Mouse (Mus musculus) liver, embryonic 16.5 days (tissue): ENCODE measurements around the gene Adgrv1. TPM values are rescaled to one million over a fixed set of nuclear protein-coding genes. Genes with fewer than 3 reads are reported as not detected.
"Not testable (repeated sequence)": the region's sequence is repeated elsewhere in the genome, so short reads cannot be mapped to it uniquely, and the experiment has no call there.

ENCODE experiments used
- ATAC-seq: fragments of 200-750 bp; cut with Nextera tagmentation; 2 replicates; pipeline ENCODE4 v1.8.0; 2017; ENCODE audit warnings: low read depth, mild to moderate bottlenecking, moderate number of reproducible peaks, moderate library complexity
- H3K27ac ChIP-seq: fragments of 300-500 bp; sonication (generic); 2 replicates; pipeline ENCODE4 v1.5.1; 2014; ENCODE audit warnings: mild to moderate bottlenecking, low read length
- H3K27me3 ChIP-seq: fragments of 300-500 bp; sonication (generic); 2 replicates; pipeline ENCODE4 v1.6.1; 2014; ENCODE audit warnings: low read depth, low read length, mixed read lengths; ENCODE audit not compliant: control insufficient read depth, insufficient read depth
- H3K36me3 ChIP-seq: fragments of 300-500 bp; sonication (generic); 2 replicates; pipeline ENCODE4 v1.6.1; 2014; ENCODE audit warnings: mild to moderate bottlenecking; ENCODE audit not compliant: control insufficient read depth, insufficient read depth
- H3K4me1 ChIP-seq: fragments of 300-500 bp; sonication (generic); 2 replicates; pipeline ENCODE4 v1.6.1; 2014; ENCODE audit warnings: low read depth, low read length, mixed read lengths; ENCODE audit not compliant: control insufficient read depth
- H3K4me2 ChIP-seq: fragments of 300-500 bp; sonication (generic); 2 replicates; pipeline ENCODE4 v1.6.1; 2014; ENCODE audit warnings: low read depth, low read length, mixed read lengths
- H3K4me3 ChIP-seq: fragments of 300-500 bp; sonication (generic); 2 replicates; pipeline ENCODE4 v1.5.1; 2014; ENCODE audit warnings: low read depth, mild to moderate bottlenecking, low read length
- H3K9ac ChIP-seq: fragments of 300-500 bp; sonication (generic); 2 replicates; pipeline ENCODE4 v1.6.1; 2014; ENCODE audit warnings: low read depth, low read length
- H3K9me3 ChIP-seq: fragments of 300-500 bp; sonication (generic); replicated peaks from 2 replicates; pipeline ENCODE4 v1.6.1; 2016; ENCODE audit warnings: low read length; ENCODE audit not compliant: control insufficient read depth
- WGBS: fragments of 180-500 bp; shearing (Covaris S2); extraction: QIAGEN DNeasy Blood & Tissue Kit; methylation state at CpG from one replicate; pipeline ENCODE4 v1.1.7; 2014; ENCODE audit not compliant: insufficient replicate concordance; 5-methylcytosine and 5-hydroxymethylcytosine counted together
- polyA plus RNA-seq: library from polyadenylated mRNA; unstranded; fragments of >200 nt; fragmentation: Nextera tagmentation; extraction: Ambion mirVana; gene quantifications from 2 replicates; pipeline ENCODE4 v1.2.1, GENCODE M21; 2015

Adgrv1 gene
- polyA plus RNA-seq, 1 experiment from 2014 or later, result 0.17 TPM

DNA sequence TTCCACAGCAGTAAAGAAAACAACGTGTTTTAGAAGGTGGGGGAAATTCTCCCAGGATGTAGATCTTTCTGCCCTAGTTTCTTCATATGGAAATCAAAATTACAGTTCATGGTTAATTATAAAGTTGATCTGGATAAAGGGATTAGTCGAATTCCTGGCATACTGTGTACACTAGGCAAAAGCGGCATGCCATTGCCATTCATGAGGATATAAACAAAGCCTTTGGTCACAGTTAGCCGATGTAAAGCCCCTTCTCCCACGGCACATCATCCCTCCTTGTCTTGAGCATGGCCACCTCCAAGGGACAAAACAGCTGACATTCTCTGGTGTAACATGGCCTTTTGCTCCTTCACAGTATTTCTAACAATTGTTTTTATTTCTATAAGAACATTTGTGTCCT lies 2.4 kb downstream of the Adgrv1 start:
- Histone ChIP-seq H3K27ac (no peak overlapping the region), H3K9ac (no peak overlapping the region), H3K9me3 (no peaks in the 10 kb centered on the region), H3K27me3 (peaks cover 34% of the 10 kb centered on the region), H3K4me1 (no peaks in the 10 kb centered on the region), H3K4me3 (no peak overlapping the region), H3K4me2 (no peak overlapping the region), H3K36me3 (no peaks in the 10 kb centered on the region)
- 69% methylated on average over 5 of the region's 5 CpGs for whole genome bisulfite sequencing
- no peak for ATAC-seq

GRCm38 (mm10) chr13:81629395-81629794 lies 3.6 kb downstream of the Adgrv1 start:
- Histone ChIP-seq H3K4me1 (no peaks in the 10 kb centered on the region), H3K9ac (no peak overlapping the region), H3K4me3 (no peak overlapping the region), H3K27me3 (peaks cover 30% of the 10 kb centered on the region), H3K36me3 (no peaks in the 10 kb centered on the region), H3K27ac (no peak overlapping the region), H3K9me3 (no peaks in the 10 kb centered on the region), H3K4me2 (no peak overlapping the region)
- 47% methylated on average over 3 of the region's 3 CpGs for WGBS
- no peak for ATAC-seq

DNA sequence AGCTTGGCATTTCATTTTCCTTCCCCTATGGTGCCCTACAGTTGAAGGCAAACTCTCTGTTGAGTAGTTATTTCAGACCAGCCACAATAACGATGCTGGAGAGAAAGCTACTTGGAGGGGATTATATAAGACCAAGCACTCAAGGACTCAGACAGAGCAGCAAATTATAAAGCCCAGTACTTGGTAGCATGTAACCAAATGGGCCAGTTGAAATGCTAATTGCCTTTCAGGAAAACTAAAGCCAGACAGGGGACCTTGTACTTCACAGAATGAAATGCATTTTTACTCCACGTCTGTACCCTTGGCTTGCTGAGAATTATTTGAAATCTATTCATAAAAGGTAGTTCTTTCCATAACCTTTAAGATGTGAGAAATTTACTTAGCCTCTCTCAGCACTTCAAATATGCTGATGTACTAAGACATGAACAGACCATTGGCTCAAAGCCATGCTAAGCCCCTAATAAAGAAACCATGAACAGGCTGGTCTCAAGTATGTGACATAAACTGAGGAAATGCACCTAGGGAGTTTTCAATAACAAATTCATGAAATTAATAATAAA lies 4.2 kb downstream of the Adgrv1 start:
- no peak overlapping the region for H3K4me2 ChIP-seq
- H3K36me3 ChIP-seq, result no peaks in the 10 kb centered on the region
- H3K27ac ChIP-seq, result no peak overlapping the region
- H3K27me3 ChIP-seq, result peaks cover 24% of the 10 kb centered on the region
- H3K4me3 ChIP-seq, result no peak overlapping the region
- no peak overlapping the region for H3K9ac ChIP-seq
- ATAC-seq, result no peak
- H3K9me3 ChIP-seq, result no peaks in the 10 kb centered on the region
- 53% methylated on average over 2 of the region's 2 CpGs for WGBS
- no peaks in the 10 kb centered on the region for H3K4me1 ChIP-seq

- not testable (repeated sequence) for H3K4me1 ChIP-seq
- WGBS, result 36% methylated on average over 1 of the region's 1 CpGs
These were observed 5.1 kb downstream of the Adgrv1 start for GRCm38 (mm10) chr13:81627861-81628260.

DNA sequence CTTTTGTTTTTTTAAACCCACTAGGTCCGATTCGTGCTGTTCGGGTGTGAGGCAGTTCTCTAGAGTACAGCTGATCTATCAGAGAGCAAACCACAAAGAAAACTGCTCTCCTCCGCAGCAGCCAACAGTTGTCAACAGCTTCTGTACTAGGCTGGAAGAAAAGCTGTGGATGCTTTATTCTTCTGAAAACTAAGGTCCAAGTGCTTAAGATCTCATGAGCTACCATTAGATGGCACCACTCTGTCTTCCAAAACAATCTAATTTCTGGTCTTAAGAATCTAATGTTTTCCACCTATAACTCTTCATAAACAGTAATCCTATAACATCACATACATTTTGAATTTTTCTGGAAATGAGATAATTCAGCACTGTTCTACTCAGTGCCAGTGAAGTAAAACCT lies 22.6 kb downstream of the Adgrv1 start:
- no peaks in the 10 kb centered on the region for H3K9me3 ChIP-seq
- 78% methylated on average over 4 of the region's 4 CpGs for WGBS
- no peak for ATAC-seq

More at GRCm38 (mm10) chr13:81627861-81628260, 5.1 kb downstream of the Adgrv1 start:
- not testable (repeated sequence) for H3K4me3 ChIP-seq, H3K4me2 ChIP-seq, H3K36me3 ChIP-seq, ATAC-seq, H3K9ac ChIP-seq, H3K9me3 ChIP-seq, H3K27ac ChIP-seq
- peaks cover 15% of the 10 kb centered on the region for H3K27me3 ChIP-seq

GRCm38 (mm10) chr13:81606991-81607390 lies 26.0 kb downstream of the Adgrv1 start:
- H3K27ac ChIP-seq, result no peak overlapping the region
- no peaks in the 10 kb centered on the region for H3K27me3 ChIP-seq
- H3K9me3 ChIP-seq, result no peaks in the 10 kb centered on the region
- no peak overlapping the region for H3K4me3 ChIP-seq
- H3K36me3 ChIP-seq, result no peaks in the 10 kb centered on the region
- ATAC-seq, result no peak
- H3K4me2 ChIP-seq, result no peak overlapping the region
- no peaks in the 10 kb centered on the region for H3K4me1 ChIP-seq
- WGBS, result 54% methylated on average over 2 of the region's 2 CpGs
- no peak overlapping the region for H3K9ac ChIP-seq

More for the DNA sequence above, 22.6 kb downstream of the Adgrv1 start:
- Histone ChIP-seq H3K4me1 (no peaks in the 10 kb centered on the region), H3K9ac (no peak overlapping the region), H3K27me3 (no peaks in the 10 kb centered on the region), H3K27ac (no peak overlapping the region), H3K4me2 (no peak overlapping the region), H3K36me3 (no peaks in the 10 kb centered on the region), H3K4me3 (no peak overlapping the region)

- Histone ChIP-seq H3K36me3 (no peaks in the 10 kb centered on the region), H3K27me3 (no peaks in the 10 kb centered on the region), H3K4me3 (no peak overlapping the region), H3K9ac (no peak overlapping the region), H3K4me1 (no peaks in the 10 kb centered on the region), H3K4me2 (no peak overlapping the region), H3K9me3 (no peaks in the 10 kb centered on the region), H3K27ac (no peak overlapping the region)
- WGBS, result 67% methylated on average over 9 of the region's 9 CpGs
- no peak for ATAC-seq
These were observed 35.9 kb downstream of the Adgrv1 start for GRCm38 (mm10) chr13:81596910-81597607.

DNA sequence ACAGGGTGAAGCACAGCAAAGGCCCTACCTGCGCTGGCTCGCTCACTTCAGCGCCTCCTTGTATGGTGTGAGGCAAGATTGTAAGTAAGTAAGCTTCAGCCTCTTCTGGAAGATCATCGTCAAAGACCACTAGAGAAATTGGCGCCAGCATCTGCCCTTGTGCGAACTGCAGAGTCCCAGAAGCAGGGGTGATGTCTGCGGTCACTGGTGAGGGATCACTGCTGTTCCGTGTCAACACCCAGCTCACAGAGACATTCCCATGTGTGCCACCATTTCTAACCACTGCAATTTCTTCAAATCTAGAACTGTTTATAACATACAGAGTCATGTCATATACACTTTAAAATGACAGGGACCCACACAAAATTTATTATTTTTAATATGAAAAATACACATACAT lies 54.3 kb downstream of the Adgrv1 start:
- ATAC-seq, result no peak
- no peak overlapping the region for H3K4me3 ChIP-seq
- no peaks in the 10 kb centered on the region for H3K27me3 ChIP-seq
- H3K27ac ChIP-seq, result no peak overlapping the region
- no peaks in the 10 kb centered on the region for H3K9me3 ChIP-seq
- no peaks in the 10 kb centered on the region for H3K4me1 ChIP-seq
- H3K9ac ChIP-seq, result no peak overlapping the region
- no peaks in the 10 kb centered on the region for H3K36me3 ChIP-seq
- WGBS, result 68% methylated on average over 8 of the region's 8 CpGs
- no peak overlapping the region for H3K4me2 ChIP-seq

- Histone ChIP-seq H3K4me3 (no peak overlapping the region), H3K27ac (no peak overlapping the region), H3K9me3 (no peaks in the 10 kb centered on the region), H3K4me1 (no peaks in the 10 kb centered on the region), H3K9ac (no peak overlapping the region), H3K36me3 (no peaks in the 10 kb centered on the region), H3K27me3 (no peaks in the 10 kb centered on the region), H3K4me2 (no peak overlapping the region)
- WGBS, result 61% methylated on average over 12 of the region's 12 CpGs
- no peak for ATAC-seq
These were observed 62.6 kb downstream of the Adgrv1 start for GRCm38 (mm10) chr13:81570241-81570821.
